Mouse (Mus musculus): Measurements from ENCODE around the gene Usp42.

GRCm38 (mm10) chr5:143755529-143756141 is 23.6 kb upstream of the Usp42 start:
- no peak for TF ChIP-seq POLR2A (IDR thresholded peaks at IDR 0.05; ENCODE audit: insufficient read length, low read depth)
- TF ChIP-seq MYOD1 (IDR thresholded peaks at IDR 0.05; ENCODE audit: control insufficient read depth in 1 of 3, insufficient read length in 2 of 3, low read depth in 2 of 3): no peak

Measured in myocyte (in vitro differentiated cells).